Mouse (Mus musculus) ovary, postnatal 10 days (tissue): ENCODE results near the gene Gm27029.
A peak's percentile ranks its signal among the peaks of the same experiment; 100 is the strongest.
"Not testable (repeated sequence)": the region's sequence is repeated elsewhere in the genome, so short reads cannot be mapped to it uniquely, and the experiment has no call there.

Experiments
- DNase-seq: peaks from one replicate; pipeline ENCODE4 v3.0.0; 2022; ENCODE audit warnings: low spot score

Gm27029 gene

GRCm38 (mm10) chr11:101424105-101424851 lies at the start of gene Gm27029:
Gene Gm27029 (minus strand): TSS chr11:101424796.
- DNase-seq: peak; percentile 19

DNA sequence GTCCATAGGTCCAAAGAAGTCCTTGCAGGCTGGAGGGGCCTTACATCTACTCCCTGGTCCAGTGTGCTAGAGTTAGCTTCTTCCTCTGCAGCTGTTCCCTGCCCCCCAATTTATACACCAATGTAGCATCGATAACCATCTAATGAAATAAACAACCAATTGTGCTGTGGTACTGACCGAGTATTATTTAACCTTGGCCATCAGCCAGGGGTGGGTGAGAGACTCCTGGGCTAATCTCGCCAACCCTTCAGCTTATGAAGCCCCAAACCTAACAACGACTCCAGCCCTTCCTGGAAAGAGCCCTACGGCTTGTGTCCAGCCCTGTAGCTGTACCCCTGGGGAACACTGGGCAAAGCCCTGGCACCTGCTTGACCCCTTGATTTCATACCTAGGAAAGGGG lies 49.7 kb upstream of the Gm27029 start:
- no peak for DNase-seq

DNA sequence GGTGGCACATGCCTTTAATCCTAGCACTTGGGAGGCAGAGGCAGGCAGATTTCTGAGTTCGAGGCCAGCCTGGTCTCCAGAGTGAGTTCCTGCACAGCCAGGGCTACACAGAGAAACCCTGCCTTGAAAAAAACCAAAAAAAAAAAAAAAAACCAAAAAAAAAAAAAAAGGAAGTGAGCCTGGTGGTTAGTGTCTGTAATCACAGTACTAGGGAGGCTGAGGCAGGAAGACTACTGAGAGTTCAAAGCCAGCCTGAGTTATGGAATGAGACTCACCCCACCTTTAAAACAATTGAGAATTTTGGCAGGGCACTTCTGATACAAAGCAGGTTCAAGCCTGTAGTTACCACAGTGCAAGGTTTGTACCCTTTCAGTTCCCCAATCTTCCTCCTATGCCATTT lies 49.1 kb upstream of the Gm27029 start:
- not testable (repeated sequence) for DNase-seq

GRCm38 (mm10) chr11:101472336-101472735 lies 47.7 kb upstream of the Gm27029 start:
- DNase-seq: no peak

DNA sequence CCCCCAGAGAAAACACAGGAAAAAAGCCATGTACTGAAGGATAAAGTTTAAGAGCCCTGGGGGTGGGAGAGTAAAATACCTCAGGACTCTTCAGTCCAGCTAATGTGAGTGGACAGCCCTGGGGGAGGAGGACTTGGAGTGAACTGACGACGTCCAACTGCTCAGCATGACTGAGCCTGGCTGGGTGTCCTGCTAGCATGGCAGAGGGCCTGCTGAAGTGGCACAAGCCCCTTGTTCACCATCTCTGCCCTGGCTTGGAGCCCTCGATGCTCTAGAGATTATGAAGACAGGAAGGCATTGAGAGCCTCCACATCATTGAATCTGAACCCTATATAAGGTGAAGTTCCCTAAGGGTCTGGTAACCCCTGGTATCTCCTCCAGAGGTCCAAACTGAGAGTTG lies 47.3 kb upstream of the Gm27029 start:
- no peak for DNase-seq

DNA sequence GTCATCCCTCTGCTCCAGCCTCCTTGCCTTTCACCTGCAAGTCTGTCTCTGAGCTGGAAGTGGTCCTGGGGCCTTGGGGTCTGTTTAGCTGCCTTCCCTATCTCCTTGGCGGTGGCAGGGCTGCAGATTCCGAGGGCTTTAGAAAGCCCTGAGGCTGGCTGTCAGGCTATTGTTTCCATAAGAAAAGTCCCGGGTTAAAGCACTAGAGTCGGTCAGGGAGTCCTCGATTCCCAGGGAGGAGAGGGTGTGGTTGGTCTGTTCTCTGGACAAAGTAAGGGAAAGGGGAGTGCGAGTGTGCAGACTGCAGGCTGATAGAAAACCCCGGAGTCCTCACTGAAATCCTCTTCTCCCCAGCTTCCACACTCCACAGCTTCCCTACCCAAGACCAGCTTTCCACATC lies 45.6 kb upstream of the Gm27029 start:
- DNase-seq: no peak

DNA sequence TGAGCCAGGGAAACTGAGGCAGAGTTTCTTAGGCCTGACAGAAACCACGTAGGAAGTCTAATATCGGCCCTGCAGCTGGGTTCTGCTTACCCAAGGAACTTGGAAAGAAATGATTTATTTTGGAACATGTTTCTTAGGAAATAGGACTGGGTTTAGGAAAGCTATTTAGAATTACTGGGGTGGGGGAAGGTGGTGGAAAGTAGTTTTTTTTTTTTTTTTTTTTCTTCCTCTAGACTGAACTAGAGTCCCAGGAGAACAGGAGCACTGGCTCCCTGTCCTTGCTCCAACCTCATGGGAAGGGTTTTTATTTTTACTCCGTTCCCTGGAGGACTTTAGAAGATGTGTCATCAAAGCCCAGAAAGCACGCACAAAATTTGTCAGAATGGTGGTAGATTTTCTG lies 44.6 kb upstream of the Gm27029 start:
- no peak for DNase-seq

GRCm38 (mm10) chr11:101468731-101469130 lies 44.1 kb upstream of the Gm27029 start:
- DNase-seq: no peak

DNA sequence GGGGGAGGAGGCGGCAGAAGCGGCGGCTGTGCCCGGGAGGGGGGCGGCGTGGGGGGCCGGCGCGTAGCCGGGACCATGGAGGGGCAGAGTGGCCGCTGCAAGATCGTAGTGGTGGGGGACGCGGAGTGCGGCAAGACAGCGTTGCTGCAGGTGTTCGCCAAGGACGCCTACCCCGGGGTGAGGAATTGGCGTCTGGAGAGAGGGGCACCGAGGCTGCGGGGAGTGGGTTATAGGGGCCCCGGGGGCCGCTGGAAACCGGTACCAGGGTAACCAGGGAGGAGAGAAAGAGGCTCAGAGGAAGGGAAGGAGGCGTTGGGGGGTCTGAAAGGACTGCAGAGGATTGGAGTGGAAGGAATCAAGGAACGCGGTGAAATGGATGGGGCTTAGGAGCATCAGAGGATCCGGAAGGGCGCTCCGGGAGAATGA lies 43.7 kb upstream of the Gm27029 start:
- DNase-seq: peak; percentile 28

DNA sequence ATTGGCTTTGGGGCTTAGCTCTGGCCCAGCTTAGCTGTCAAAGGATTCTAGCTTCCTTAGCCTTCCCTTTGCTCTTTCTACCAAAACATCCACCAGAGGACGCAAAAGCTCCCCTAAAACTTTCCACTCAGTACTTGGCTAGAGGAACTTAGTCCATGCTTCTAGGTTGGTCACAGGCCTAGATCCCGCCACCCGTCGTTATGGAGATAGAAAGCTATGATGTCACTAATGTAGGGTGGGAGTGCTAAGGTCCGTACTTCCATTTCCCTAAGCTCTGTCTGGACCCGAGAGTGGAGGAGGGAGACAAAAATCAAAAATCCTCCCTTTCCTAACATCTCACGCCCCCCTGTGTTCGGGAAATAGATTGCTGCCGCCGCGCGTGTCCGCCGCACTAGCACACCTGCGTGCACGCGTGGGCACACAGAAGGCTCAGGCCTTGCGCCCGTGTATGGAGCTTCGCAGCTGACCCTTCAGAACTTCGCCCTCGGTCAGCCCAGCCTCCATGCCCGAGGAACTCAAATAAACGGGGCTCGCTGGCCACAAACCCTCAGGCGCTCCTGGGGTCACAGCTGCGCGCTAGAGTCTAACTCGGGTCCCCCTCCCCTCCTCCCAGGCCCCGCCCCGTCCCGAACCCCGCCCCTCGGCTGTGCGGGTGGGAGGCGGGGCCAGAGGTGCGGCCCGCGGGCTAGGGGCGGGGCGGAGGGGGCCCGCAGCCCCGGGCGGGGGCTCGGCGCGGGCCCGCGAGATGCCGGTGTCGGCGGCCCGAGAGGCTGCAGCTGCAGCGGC lies 43.1 kb upstream of the Gm27029 start:
- peak; percentile 41 for DNase-seq

DNA sequence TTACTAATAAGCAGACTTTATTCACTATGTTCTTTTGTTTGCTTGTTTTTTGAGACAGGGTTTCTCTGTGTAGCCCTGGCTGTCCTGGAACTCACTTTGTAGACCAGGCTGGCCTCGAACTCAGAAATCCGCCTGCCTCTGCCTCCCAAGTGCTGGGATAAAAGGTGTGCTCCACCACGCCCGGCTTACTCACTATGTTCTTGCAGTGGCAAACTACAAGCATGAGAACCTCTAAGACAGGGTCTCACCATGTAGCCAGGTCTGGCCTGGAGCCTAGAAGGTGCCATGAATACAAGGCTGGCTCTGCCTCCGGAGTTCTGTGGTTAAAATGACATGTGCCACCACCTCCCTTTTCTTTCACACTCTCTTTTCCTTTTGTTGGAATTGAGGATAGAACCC lies 42.0 kb upstream of the Gm27029 start:
- not testable (repeated sequence) for DNase-seq

- peak; percentile 33 for DNase-seq
Observed at GRCm38 (mm10) chr11:101465869-101466551, 41.4 kb upstream of the Gm27029 start, which contains the start of gene Vat1. Gene Vat1 (minus strand): TSS chr11:101466230.

DNA sequence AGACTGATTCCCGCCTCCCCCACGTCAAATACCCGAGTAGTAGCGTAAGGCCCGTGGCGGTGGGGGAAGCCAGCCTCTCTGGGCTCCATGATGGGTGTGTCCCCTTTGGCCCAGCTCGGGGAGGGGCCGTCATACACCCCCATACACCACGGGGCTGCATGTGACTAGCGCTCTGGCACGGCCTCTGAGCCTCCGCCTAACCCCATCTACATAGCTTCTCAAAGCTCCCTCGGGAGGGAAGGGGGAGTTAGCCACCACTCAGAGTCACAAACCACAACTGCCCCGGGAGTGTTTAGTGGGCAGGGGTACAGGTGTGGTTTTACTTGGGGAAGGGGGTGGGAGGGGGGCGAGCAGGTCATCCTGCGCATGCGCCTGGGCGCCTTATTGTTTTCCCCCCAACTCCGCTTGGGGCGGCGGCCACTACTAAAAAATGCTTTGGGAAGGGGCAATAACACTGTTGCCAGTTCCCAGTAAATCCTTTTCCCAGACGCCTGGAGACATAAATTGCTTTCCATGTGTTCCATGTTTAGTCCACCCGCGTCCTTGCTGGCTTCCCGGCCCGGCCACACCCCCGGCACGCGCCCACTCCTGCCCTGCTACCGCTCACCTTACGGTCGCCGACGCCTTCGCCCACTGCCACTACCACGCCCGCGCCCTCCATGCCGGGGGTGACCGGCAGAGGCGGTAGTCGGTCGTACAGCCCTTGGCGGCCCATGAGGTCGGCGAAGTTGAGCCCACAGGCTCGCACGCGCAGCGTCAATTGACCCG lies 40.7 kb upstream of the Gm27029 start:
- peak; percentile 42 for DNase-seq

- no peak for DNase-seq
Observed at GRCm38 (mm10) chr11:101464211-101465100, 39.9 kb upstream of the Gm27029 start, which contains the start of gene Rnd2. Gene Rnd2 (plus strand): TSS chr11:101464999.

DNA sequence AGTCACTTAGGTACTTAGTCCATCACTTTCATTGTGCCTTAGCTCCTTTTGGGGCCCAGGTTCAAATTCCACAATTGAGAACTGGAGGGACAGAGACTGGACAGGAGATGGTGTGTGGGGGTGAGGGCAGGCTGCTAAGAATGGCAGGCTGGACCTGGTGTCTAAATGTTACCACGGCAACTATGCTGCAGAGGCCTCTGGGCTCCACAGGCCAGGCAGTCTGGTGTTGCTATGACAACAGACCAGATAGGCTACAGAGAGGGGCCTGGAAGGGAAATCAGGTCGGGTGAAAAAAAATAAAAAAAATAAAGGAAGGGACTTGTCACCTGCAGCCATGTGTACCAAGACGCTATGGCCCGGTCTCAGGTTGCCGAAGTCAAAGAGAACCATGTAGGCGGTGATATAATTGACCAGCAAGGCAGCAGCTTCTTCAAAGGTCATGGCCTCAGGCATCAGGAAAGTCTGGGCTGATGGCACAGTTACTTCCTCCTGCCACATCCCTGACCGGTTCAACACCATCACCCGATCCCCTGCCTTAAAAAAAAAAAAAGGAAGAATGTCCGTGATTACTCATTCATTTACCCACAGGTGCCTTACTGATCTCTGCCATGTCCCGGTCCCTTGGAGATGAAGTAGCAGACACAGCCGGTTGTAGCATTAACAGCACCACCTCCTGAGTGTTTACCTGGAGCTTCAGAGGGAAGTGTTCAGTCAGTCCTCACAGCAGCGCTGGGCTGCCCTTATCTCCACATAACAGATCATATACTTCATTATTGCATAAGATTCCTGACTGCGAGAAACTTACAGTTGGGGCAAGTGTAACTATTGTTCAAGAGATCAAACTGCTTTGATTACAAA lies 38.2 kb upstream of the Gm27029 start:
- DNase-seq: no peak

DNA sequence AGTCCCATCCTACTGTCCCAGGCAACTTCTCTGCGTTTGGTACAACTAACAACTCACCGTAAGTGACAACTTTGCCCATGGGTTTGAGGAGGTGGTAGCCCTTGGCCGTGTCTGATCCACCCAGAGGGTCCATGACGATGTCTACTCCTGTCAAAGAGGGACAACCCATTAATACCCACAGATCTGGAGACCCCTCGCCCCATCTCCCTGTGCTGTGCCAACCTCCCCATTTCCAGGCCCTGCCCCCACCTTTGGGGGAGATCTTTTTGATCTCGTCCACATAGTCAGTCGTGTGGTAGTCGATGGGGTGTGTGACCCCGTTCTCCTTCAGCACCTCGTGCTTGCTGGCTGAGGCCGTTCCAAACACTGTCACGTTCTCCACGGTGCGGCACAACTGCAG lies 37.5 kb upstream of the Gm27029 start:
- DNase-seq: no peak

- DNase-seq: no peak
Observed at GRCm38 (mm10) chr11:101460321-101460720, 35.7 kb upstream of the Gm27029 start.

- no peak for DNase-seq
Observed at GRCm38 (mm10) chr11:101459716-101460115, 35.1 kb upstream of the Gm27029 start.

DNA sequence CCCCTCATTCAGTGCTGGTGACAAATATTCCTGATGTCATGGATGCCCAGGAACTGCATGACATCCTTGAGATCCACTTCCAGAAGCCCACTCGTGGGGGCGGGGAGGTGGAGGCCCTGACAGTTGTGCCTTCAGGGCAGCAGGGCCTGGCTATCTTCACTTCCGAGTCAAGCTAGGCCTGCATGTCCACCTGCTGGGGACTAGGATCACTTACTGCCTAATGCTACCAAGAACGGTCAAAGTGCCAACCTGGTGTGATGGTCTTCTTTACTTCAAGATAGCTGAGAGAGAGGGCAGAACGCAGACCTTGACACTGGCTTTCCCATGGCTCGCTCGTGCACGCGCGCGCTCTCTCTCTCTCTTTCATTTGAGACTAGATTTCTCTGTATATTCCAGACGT lies 33.6 kb upstream of the Gm27029 start:
- DNase-seq: no peak

GRCm38 (mm10) chr11:101457631-101458030 lies 33.0 kb upstream of the Gm27029 start:
- no peak for DNase-seq
